Mouse (Mus musculus): ENCODE measurements around the gene Leprot.

Gene Leprot

DNA sequence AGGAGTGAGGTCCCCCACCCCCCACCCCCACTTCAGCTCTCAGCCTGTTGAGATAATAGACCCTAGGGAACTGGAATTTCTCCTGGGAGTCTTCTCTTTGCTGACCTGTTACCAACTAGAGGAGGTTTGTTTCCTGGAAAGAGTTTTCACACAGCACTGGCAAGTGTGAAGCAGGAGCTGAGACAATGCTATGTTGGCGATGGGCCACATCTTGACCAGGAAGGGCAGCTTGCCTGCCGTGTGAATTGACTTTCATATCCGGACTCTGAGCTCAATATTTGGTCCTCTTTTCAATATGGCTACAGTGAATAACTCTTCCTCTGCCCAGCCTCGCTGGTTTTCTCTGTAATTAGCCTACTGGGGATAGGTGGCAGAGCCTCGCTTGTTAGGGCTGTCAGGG is 21.6 kb downstream of the Leprot start:
- DNase-seq: no peak

DNA sequence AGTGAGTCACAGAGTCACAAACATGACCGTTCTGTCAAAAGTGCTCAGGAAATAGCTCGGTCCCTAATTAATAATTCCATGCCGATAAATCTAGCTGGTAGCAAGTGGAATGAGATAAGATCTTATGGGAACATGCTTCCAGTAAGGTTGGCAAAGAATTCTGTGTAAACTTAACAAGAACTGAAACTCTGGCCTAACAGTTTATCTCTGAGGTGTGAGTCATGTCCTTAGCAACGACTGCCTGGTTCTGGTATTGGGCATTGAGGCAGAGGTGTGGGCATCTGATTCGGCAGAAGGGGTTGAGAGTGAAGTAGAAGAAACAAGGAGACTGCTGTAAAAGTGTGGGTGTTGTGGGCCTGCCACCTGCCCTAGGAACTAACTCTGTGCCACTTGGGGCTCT is 22.3 kb downstream of the Leprot start:
- DNase-seq: no peak

DNA sequence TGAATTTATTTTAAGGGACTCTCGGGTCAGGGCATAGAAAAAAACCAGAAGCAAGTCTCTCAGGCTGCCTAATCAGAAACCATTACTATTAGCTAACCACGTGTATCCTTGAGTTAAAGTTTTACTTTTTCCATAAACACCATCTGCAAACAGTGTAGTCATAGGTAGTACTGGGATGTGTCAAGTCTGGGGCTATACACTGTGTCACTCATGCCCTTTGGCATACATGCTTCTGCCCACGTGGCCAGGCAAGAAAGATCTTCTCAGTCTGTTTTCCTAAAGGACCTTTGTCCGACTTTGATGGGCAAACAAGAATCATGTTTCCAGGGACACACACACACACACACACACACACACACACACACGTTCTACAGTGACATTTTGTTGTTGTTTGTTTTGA is 27.3 kb downstream of the Leprot start:
- DNase-seq: no peak

DNA sequence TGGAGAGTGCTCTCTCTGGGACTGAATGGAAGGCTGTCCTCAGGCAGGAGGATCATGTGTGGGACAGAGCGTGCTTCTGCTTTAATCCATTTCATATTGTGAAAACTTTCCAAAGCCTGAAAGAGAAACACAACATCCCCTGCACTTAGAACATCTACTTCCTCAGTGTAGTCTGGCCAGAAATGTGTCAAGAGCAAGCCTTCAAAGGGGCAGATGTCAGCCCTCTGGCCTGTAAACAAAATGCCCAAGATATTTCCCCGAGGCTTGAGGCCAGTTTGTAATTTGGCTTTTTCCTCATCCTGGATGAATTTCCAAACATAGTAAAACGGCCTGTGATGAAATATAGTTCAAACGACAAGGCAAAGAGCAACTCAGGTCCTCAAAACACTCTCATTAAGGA is 28.2 kb downstream of the Leprot start:
- DNase-seq: no peak

DNA sequence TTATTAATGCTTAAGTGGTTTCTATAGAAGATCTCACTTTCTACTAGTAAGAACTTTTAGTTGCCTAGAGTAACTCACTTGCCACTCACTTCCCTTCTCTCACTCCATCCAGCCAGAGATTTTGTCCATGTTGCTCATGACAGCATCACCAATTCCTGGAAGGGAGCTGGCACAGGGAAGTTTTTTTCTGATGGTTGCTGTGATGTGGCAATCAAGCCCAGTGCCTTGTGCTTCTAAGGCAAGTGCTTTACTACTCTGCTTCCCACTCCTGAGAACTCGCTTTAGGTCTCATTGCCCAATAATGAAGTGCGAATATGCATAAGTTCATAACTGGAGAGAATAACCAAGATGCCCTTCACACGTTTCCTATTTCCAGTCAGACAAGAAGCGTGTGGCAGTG is 35.1 kb downstream of the Leprot start:
- no peak for DNase-seq

DNA sequence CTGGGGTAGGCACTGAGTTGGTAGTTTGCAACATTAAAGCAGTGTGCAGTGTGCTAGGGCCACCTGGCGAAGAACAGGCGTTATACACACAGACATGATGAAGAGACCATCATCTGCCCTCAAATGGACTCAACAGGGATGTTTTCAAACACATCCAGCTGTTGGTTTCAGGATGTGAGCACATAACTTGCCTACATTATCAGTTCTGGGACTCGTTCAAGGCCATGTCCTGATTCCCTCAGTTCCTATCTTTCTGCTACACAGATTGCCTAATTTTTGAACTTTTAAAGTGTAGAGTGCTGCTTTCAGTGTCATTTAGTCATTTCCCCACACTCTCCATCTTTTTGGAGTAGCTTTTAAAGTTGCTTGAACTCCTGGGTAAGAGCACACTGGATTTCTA is 35.6 kb downstream of the Leprot start:
- DNase-seq: no peak

DNA sequence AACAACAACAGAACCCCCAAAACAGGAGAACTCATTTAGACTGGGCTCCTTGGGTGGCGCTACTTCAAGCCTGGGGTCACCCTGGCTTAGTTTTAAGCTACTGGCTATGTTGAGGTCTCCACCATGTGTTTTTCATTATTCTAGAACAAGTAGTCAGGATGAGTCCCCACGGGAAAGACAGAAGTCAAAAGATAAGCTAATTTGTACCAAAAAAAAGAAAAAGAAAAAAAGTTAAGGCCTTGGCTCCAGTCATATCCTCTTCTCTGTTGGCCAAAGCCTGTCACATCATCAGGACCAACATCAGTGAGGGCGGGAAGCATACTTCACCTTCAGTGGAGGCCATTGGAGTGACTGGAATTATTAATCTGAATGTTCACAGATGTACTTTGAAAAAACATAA is 37.3 kb downstream of the Leprot start:
- no peak for DNase-seq

DNA sequence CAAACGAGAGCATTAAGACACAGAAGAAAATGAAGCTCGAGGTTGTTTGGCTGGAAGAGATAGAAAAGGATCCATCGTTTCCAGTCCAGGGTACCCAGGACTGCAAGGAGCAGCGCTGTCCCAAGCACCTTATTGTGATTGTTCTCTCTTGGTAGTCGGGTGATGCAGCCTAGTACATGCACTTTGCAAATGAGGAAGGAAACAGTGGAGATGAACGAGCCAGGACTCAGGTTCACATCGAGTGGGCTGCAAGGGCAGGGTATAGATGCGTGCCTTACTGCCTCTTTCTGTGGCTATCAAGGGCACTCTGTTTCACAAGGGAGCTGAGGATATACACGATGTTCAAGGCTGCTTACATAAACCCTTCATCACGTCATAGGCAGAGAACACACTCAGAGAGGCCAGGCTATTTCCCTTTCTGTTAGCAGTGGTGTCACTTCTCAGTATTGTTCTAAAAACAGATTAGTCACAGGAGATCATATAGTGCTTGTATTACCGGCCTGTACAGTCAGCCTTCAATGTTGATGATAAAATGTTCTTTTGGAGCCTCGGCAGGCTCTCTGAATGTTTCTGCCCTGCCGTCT is 38.8 kb downstream of the Leprot start:
- DNase-seq: no peak

DNA sequence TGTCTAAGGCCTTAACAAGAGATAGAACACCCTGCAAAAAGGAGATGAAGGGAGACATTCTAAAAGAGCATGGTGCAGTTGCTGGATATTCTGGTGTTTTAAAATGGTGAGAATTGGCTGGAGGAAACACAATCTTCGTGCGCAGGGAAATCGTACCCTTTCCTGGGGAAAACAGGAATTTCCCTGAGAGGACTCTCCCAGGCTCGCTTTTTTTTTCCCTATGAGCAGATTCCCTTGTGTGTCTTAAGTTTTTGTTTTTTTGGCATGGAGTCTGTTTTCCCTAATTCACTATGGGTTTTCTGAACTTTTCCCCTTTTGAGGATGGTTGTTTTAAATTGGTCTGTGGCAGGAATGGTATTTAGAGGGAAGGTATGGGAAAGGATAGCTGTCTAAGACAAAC is 41.7 kb downstream of the Leprot start:
- no peak for DNase-seq

DNA sequence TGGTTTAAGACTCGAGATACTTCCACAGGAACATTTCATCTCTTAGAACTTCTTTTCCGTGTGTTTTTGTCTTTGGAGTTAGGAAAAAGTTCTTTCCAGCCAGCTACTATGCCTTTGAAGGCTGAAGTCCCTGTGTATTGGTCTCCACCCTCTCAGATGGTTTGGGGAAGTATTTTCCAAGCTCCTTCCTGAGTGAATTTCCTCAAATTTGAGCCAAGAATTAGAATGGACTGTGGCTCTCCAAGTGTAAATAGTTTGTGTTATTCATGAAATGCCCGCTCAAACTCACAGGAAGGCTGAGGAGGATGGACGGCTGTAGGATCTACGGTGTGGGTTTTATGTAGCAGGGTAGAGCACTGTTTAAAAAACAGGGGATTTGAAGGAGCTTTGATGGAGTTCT is 42.1 kb downstream of the Leprot start:
- no peak for DNase-seq

DNA sequence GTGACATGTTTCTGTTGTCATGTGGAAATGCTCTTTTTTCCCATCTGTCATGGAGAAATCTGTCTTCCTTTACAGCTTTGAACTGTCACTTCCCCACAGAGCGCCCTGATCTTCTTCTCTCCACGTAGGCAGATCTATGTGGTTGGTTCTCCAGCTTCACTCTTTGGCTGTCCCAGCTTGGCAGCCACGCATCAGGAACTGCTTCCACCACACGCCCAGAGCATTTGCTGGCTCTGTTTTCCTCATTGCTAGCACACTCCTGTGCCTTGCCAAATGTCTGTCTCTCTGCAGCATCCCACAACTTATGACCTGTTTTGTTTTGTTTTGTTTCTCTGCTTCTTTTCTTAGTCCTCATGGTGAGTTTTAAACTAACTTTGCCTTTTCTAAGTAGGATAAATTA is 45.4 kb downstream of the Leprot start:
- no peak for DNase-seq

DNA sequence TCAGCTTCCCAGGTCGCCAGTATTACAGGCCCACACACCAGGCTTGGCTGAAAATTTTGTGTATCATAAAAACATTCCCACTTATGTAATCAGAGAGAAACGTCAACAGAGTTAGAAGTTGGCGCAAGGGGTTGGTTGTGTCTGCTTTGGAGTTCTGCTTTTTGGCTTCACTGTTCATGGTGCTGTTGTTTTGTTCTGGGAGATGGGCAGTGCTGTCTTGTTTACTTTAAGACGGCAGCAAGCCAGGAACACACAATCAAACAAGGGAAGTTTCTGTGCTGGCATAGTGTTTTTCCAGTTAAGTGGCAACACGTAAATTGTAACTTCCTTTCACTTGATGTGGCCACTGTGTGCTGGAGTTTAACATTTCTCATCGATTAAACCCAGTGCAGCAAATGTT is 47.0 kb downstream of the Leprot start:
- DNase-seq: no peak

DNA sequence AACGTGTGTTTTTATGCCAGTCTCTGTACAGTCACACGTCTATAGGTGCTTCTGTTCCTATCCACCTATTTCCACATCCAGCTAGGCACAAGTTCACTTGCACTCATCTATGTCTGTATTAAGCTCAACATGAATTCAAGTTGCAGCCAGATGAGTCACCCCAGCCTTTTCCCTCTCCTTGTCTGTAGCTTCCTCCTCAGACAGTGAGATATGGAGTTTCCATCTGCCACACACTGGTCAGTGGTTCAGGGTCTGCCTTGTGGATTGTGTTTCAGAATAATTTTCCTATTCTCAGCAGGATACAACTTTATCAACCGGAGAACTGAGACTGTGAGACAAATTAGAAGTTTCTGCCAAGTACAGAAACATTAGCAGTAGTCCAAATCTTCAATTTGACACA is 49.7 kb downstream of the Leprot start:
- no peak for DNase-seq

DNA sequence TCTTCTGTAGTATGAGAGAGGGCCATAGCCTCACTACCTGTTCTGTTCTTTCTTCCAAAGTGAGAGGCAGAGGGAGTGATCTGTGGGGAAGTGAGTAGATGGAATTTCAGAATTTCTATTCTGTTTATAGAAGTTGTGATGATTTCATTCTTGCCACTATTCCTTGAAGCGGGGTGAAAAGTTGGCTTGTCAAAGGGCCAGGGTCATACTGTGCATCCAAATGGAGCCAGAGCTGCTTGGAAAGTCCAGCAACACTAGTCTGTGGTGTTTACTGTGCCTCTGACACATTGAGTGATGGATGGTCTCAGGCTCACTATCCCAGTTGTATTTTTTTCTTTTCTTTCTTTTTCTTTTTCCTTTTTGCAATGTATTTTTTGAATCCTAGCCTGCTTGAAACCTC is 51.9 kb downstream of the Leprot start:
- no peak for DNase-seq

DNA sequence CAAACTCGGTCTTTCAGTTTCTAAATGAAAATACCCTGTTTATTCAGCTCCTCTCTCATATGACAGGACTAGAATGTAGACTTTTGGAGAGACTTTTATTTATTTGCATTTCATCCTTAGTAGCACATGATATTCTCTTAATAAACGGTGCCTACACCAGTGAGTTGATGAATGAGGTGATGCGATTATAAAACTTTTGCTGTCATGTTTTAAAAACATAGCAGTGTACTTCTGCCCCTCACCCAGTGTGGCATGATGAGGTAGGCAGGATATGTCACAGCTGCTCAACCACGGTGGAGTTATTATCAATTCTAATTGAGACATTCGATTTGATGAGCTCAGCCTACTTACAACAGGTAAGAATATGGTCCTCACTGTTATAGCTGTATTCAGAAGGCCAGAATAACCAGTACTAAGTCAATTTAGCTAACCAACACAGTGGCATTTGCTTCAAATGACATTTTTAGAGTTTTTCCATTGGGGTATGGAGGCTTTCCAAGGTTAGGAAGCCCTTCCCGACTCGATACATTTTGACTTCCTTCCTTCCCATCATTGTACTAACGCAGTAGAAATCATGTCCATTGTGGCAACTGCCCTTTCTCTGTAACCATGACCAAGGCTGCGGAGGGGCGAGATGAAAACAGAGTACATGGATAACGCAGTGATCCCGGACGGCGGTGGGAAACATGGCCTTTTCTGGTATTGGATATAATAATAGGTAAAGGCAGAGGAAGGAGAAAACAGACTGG is 53.5 kb downstream of the Leprot start:
- no peak for DNase-seq

DNA sequence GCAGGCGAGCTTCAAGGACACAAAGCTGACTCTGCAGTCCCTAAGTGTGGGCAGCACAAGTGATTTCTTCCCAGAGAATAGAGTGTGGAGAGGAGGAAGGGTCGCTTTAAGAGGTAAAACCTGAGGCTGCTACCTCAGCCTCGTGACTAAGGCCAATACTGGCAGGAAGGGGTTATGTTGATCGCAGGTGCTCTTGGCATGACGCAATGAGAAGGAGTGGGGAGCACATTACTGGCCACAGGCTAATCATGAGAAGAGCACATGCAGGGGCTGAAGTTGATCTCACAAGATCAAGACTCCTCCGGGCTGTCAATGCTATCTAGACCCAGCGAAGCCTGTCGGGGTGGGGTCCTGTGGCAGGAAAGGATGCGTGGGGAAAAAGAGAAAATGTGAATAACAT is 57.8 kb downstream of the Leprot start:
- no peak for DNase-seq

DNA sequence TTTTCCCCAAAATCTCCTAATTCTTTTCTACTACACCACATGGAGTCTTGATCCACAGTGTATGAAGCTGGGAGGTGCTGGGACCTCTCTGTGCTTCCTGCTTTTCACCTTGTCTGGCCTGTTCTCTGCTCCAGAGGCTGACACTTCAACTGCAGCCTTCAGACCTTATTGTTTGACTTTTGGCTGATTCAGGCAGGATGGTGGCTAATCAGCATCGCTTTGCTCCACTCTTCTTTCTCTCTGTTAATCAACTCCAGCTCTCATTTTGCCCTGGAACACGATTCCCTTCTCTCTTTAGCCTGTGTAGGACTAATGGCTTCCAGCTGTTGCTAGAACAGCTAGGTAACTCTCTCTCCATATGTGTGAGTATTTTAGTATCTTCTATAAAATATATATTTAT is 59.7 kb downstream of the Leprot start:
- DNase-seq: no peak

DNA sequence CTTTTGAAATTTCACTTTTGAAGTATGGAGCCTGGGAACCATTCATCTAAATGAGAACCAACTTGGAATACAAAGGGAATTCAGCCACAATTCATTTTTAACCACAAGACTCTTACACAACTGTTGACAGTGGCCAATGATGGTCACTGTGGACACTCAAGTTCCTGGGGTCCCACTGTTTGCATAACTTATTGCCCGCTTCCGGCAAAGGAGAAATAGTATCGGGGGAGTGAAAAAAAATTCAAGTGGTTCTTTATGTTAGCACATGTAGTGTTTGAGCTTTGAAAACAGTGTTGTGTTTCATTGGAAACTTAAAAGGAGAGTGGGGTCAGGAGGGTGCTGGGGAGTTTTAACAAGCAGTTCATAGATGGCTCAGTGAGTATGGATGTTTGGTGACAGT is 60.4 kb downstream of the Leprot start:
- no peak for DNase-seq
